Mouse (Mus musculus): ENCODE data around the gene Gm13023.
"Not testable (repeated sequence)": the region's sequence is repeated elsewhere in the genome, so short reads cannot be mapped to it uniquely, and the experiment has no call there.

Gm13023 gene

DNA sequence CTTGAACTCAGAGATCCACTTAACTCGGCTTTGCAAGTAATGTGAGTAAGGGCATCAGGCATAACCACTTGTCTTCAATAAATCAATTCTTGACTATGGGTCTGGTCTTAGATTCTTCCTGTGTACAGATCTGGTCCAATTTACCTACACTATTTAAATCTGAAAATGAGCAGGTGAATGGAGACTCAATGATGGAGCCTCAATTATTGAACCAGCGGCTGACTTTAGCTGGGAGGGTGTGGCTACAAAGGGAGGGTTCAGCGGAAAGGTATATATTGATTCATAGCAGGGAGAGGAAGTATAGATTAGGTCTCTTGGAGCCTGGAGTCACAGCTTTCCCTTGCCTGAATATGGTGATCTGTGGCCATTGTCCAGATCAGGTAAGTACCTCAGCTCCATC, at the start of gene Gm13023:
TSS of gene Gm13023 (plus strand) at position 301 of the 400 bp plus-strand sequence.
- not testable (repeated sequence) for DNase-seq (ENCODE audit: low spot score in 2 of 2)

DNA sequence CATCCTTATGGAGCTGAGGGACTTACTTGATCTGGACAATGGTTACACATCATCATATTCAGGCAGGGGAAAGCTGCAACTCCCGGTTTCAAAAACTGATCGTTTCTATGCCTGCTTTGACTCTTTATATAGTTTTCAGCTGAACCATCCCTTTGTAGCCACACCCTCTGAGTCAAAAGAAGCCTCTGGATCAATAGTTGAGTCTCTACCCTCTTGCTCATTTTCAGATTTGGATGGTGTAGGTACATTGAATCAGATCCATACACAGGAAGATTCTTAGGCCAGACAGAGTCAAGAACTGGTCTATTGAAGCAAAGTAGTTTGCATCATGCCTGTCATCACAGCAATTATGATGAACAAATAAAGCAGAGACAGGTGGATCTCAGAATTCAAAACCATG, 26.8 kb downstream of the Gm13023 start, which contains the start of gene Gm13084:
TSS of gene Gm13084 (minus strand) at position 101 of the 400 bp plus-strand sequence.
- DNase-seq (ENCODE audit: low spot score in 2 of 2): no peak
